ENCODE assay signal across 19 mouse cellular contexts in genomic region chr11:111735961-111736360, GRCm38 (mm10).
DNase-seq lines count a peak whose midpoint lies in the region; ATAC-seq and TF ChIP-seq lines count a peak whose summit lies in the region.
"Had no signal": no experiment of that assay in that cellular context is flagged by ENCODE, and none has a peak within 500 bp of the region (broad histone marks: within the 10 kb centered on the region; RNA-seq: fewer than 3 reads in every experiment).

No protein-coding gene starts in this region.

- no peak for TF ChIP-seq CTCF in heart, adult 2 months (IDR thresholded peaks at IDR 0.05)
- no peak for TF ChIP-seq CTCF in heart, postnatal 0 days (IDR thresholded peaks at IDR 0.05; ENCODE audit: low read depth)
- no peak for TF ChIP-seq CTCF in hindbrain, postnatal 0 days (IDR thresholded peaks at IDR 0.05; ENCODE audit: low read depth)

- H3K4me1 ChIP-seq in heart, adult 2 months (ENCODE audit: control insufficient read depth, insufficient read depth, low read length) = no peaks in the 10 kb centered on the region
- 0 out of 2 replicates have a peak, but pooled peaks cover 3% of the 10 kb centered on the region for H3K4me1 ChIP-seq in heart, embryonic 10.5 days
- no peaks in the 10 kb centered on the region for H3K4me1 ChIP-seq in heart, postnatal 0 days (ENCODE audit: control insufficient read depth, insufficient read depth)
- H3K4me1 ChIP-seq in hindbrain, postnatal 0 days (ENCODE audit: insufficient read depth, low read length) = no peaks in the 10 kb centered on the region
- H3K4me1 ChIP-seq: embryonic facial prominence, embryonic 13.5 days; lung, embryonic 15.5 days; neural tube, embryonic 13.5 days had no signal

- no peak for TF ChIP-seq EP300 in heart, adult 2 months (IDR thresholded peaks at IDR 0.05; ENCODE audit: insufficient read depth, low read depth, low read length)
- no peak for TF ChIP-seq EP300 in heart, postnatal 0 days (IDR thresholded peaks at IDR 0.05; ENCODE audit: low read depth)

- H3K27me3 ChIP-seq in heart, adult 2 months (ENCODE audit: control insufficient read depth, insufficient read depth, low read length) = no peaks in the 10 kb centered on the region
- no peaks in the 10 kb centered on the region for H3K27me3 ChIP-seq in heart, embryonic 10.5 days (ENCODE audit: insufficient read depth, poor library complexity, severe bottlenecking)
- no peaks in the 10 kb centered on the region for H3K27me3 ChIP-seq in heart, postnatal 0 days (ENCODE audit: control insufficient read depth, insufficient read depth, low read length)
- H3K27me3 ChIP-seq in hindbrain, postnatal 0 days (ENCODE audit: insufficient read depth, low read length) = no peaks in the 10 kb centered on the region
- H3K27me3 ChIP-seq: embryonic facial prominence, embryonic 13.5 days; lung, embryonic 15.5 days; neural tube, embryonic 13.5 days had no signal

- H3K9me3 ChIP-seq in heart, embryonic 10.5 days = no peaks in the 10 kb centered on the region
- no peaks in the 10 kb centered on the region for H3K9me3 ChIP-seq in heart, postnatal 0 days (replicated peaks; ENCODE audit: control insufficient read depth, low read length)
- no peaks in the 10 kb centered on the region for H3K9me3 ChIP-seq in hindbrain, postnatal 0 days (ENCODE audit: low read length)
- H3K9me3 ChIP-seq: embryonic facial prominence, embryonic 13.5 days; lung, embryonic 15.5 days; neural tube, embryonic 13.5 days had no signal

- no peak overlapping the region for H3K4me2 ChIP-seq in heart, postnatal 0 days (ENCODE audit: low read depth, low read length)
- H3K4me2 ChIP-seq in hindbrain, postnatal 0 days (ENCODE audit: low read depth, low read length) = no peak overlapping the region
- H3K4me2 ChIP-seq: embryonic facial prominence, embryonic 13.5 days; liver, embryonic 11.5 days; lung, embryonic 15.5 days; neural tube, embryonic 13.5 days had no signal

- intact Hi-C loops in heart, adult 2 months (cut with DNase I) = no loop called here

- H3K4me3 ChIP-seq in heart, adult 2 months = no peak overlapping the region
- H3K4me3 ChIP-seq in heart, embryonic 10.5 days = no peak overlapping the region
- H3K4me3 ChIP-seq in heart, postnatal 0 days (ENCODE audit: low read depth, low read length) = no peak overlapping the region
- H3K4me3 ChIP-seq in hindbrain, postnatal 0 days (ENCODE audit: low read length) = no peak overlapping the region
- H3K4me3 ChIP-seq: embryonic facial prominence, embryonic 13.5 days; lung, embryonic 15.5 days; neural tube, embryonic 13.5 days had no signal

- H3K27ac ChIP-seq in heart, adult 2 months = peak overlapping the region; percentile 20
- H3K27ac ChIP-seq in heart, embryonic 10.5 days = no peak overlapping the region
- no peak overlapping the region for H3K27ac ChIP-seq in heart, postnatal 0 days (ENCODE audit: low read depth)
- H3K27ac ChIP-seq in hindbrain, postnatal 0 days = no peak overlapping the region
- H3K27ac ChIP-seq: embryonic facial prominence, embryonic 13.5 days; lung, embryonic 15.5 days; neural tube, embryonic 13.5 days; stomach, postnatal 0 days had no signal

- H3K79me2 ChIP-seq in heart, adult 2 months (replicated peaks; ENCODE audit: control insufficient read depth, insufficient read depth, low read length) = no peaks in the 10 kb centered on the region

- no peak for TF ChIP-seq POLR2A in heart, adult 2 months (IDR thresholded peaks at IDR 0.05; ENCODE audit: insufficient read depth, low read depth, low read length)

- 68% methylated on average over 5 of the region's 5 CpGs for WGBS in heart, adult 2 months
- WGBS in heart, embryonic 10.5 days = 87% methylated on average over 5 of the region's 5 CpGs
- 68% methylated on average over 5 of the region's 5 CpGs for WGBS in heart, postnatal 0 days
- 92% methylated on average over 5 of the region's 5 CpGs for WGBS in hindbrain, postnatal 0 days

- no peaks in the 10 kb centered on the region for H3K36me3 ChIP-seq in heart, adult 2 months (ENCODE audit: control insufficient read depth, insufficient read depth, low read length)
- no peaks in the 10 kb centered on the region for H3K36me3 ChIP-seq in heart, embryonic 10.5 days
- no peaks in the 10 kb centered on the region for H3K36me3 ChIP-seq in heart, postnatal 0 days (replicated peaks; ENCODE audit: control insufficient read depth, insufficient read depth, low read length)
- H3K36me3 ChIP-seq in hindbrain, postnatal 0 days (ENCODE audit: insufficient read depth, low read length) = no peaks in the 10 kb centered on the region
- H3K36me3 ChIP-seq: embryonic facial prominence, embryonic 13.5 days; lung, embryonic 15.5 days; neural tube, embryonic 13.5 days had no signal

- H3K9ac ChIP-seq in heart, adult 2 months (ENCODE audit: low read depth, low read length) = no peak overlapping the region
- no peak overlapping the region for H3K9ac ChIP-seq in heart, postnatal 0 days (replicated peaks; ENCODE audit: low read depth, low read length)
- H3K9ac ChIP-seq in hindbrain, postnatal 0 days (replicated peaks; ENCODE audit: low read length) = no peak overlapping the region
- H3K9ac ChIP-seq: embryonic facial prominence, embryonic 13.5 days; forebrain, postnatal 0 days; lung, embryonic 15.5 days; neural tube, embryonic 13.5 days had no signal

- DNase-seq in heart, adult 2 months = peak; percentile 51 to 53
- DNase-seq in heart, embryonic 10.5 days (ENCODE audit: low spot score) = no peak
- peak; percentile 0 for DNase-seq in ovary, postnatal 14 days (ENCODE audit: low spot score)
- DNase-seq in ovary, postnatal 36 days (ENCODE audit: low spot score) = no peak
- DNase-seq in heart, postnatal 0 days (ENCODE audit: low spot score) = peak; percentile 17
- DNase-seq in layer of hippocampus, postnatal 14 days (ENCODE audit: low spot score in 2 of 2) = no peak
- no peak for DNase-seq in hindbrain, postnatal 0 days (ENCODE audit: low spot score)
- DNase-seq: adrenal gland, postnatal 36 days; B cell, adult 2 months; cerebellum, adult 8-10 months; forebrain, postnatal 0 days; left cerebral cortex, postnatal 4 days; right cerebral cortex, postnatal 25 days; thymus, postnatal 14 days had no signal

- no peak for ATAC-seq in heart, postnatal 0 days (ENCODE audit: insufficient read depth, low read depth)
- ATAC-seq in hindbrain, postnatal 0 days = no peak
- ATAC-seq: forebrain, postnatal 0 days had no signal

Comparison
In these comparisons a context has a peak if more than half of its experiments do, and no peak if none do; other contexts are left out.
1. DNase-seq: peak in heart, adult 2 months (2 of 2), ovary, postnatal 14 days (single experiment) and heart, postnatal 0 days (single experiment); none in heart, embryonic 10.5 days (single experiment), ovary, postnatal 36 days (single experiment), layer of hippocampus, postnatal 14 days (0 of 2) and hindbrain, postnatal 0 days (single experiment).